Mouse (Mus musculus): ENCODE measurements around the gene Slc44a4.
"Not testable (repeated sequence)": the region's sequence is repeated elsewhere in the genome, so short reads cannot be mapped to it uniquely, and the experiment has no call there.

GRCm38 (mm10) chr17:34958734-34959129 lies 44.5 kb downstream of the Slc44a4 start:
- not testable (repeated sequence) for TF ChIP-seq CTCF (IDR thresholded peaks at IDR 0.05; ENCODE audit: borderline replicate concordance, control insufficient read depth, extremely low read depth, insufficient read depth, low read length, poor library complexity); POLR2A (IDR thresholded peaks at IDR 0.05; ENCODE audit: control insufficient read depth, extremely low read depth, insufficient read depth, low read length, poor library complexity)
